Mouse (Mus musculus): ENCODE results near the gene Cnmd.

Gene Cnmd

DNA sequence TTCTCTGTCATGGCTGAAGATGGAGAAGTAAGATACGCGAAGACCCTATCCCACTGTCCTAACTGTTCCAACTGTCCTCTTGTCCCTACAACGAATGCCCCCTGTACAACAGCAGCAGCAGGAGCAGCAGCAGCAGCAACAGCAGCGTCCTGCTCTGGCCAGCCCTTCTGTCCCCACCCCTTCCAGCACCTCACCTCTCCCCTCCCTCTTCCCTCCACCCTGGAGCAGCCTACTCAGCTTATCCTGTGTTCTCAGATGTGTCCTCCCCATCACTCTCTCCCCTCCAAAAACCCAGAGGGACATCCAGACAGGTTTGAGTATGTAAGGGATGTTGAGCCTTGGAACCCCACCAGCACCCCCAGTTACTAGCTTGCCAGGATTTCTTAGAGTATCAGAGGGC is at the start of gene Cnmd:
TSS of gene Cnmd (minus strand) at position 170 of the 400 bp plus-strand sequence.
- DNase-seq (ENCODE audit: low spot score in 2 of 2), result no peak

DNA sequence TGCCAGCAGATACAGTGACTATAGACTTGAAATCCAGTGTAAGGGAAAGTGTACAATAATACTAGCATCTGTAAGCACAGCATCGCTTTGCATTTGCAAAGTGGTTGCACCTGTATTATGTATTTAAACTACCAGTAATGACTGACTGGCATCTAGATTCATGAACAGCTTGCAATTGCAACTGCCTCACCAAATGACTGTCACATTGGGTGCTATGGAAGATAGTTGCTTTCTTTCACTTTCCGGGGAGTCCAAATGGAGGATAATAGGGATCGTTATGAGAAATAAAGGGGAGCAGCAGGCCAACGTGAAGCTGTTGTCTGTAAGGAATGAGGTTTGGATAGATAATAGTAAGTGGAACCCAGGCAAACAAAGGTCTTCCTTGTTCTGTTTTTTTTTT is 49.3 kb upstream of the Cnmd start:
- DNase-seq (ENCODE audit: low spot score in 2 of 2), result no peak

DNA sequence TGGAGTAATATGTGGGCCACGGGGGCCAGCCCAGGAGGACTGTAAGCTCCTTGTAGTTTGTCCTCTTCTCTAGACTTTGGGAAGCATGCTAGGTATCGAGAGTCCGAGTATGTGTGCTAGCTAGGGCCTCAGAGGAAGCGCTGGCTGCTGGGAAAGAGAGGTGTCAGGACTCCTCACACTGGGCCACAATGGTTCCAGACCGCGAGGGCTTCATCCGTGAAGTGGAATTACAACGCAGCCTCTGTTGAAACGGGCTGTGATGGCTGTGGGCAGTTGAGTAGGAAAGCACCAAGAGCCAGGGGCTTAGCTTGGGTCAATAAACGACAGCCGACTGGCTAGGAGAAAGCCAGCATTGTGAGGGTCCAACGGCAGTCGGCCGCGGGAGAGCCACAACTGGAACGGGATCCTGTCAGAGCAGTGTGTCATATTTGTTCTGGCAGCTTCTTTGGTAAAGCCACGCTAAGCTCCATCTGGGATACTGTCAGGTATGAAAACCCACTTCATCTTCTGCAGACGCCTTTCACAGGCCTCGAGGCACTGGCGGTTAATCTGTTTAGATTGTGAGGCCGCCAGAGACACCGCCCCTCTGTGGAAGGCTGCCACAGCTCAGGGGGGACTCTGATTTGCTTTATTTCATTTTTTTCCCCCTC is 41.7 kb upstream of the Cnmd start:
- DNase-seq (ENCODE audit: low spot score in 2 of 2), result no peak

DNA sequence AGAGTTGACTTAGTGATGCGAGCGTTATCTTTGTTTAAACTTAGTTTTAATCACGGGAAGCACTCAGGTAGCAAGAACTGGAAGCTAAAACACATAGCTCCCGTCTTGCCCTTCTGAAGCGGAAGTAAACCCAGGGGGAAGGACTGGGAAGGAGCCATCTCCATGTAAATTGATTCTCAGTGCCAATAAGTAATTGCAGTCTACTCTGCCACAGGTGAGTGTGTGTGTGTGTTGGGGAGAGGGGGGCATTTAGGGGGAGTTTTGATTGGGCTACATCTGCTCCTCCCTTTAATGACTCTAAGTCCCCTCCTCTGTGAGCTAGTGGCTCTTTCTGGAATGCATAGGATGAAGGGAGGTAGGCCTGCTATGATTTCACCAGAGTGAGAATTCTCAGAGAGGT is 39.6 kb upstream of the Cnmd start:
- DNase-seq (ENCODE audit: low spot score in 2 of 2), result no peak

DNA sequence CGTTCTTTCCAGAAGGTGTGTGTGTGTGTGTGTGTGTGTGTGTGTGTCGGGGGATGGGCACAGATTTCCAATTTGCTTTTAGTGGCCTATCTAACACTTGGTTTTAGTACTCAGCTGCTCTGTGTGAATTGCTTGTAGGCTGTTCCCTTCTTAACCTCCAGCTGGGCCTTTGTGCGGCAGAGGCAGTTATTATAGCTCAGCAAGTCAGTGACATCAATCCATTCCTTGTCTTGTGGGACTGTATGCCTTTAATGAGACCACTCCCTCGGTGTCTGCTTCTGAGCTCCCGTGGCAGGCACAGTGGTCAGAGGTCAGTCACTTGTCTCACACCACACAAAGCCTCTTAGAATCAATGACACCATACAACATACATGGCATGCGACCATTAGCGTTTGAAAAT is 39.1 kb upstream of the Cnmd start:
- DNase-seq (ENCODE audit: low spot score in 2 of 2), result no peak

DNA sequence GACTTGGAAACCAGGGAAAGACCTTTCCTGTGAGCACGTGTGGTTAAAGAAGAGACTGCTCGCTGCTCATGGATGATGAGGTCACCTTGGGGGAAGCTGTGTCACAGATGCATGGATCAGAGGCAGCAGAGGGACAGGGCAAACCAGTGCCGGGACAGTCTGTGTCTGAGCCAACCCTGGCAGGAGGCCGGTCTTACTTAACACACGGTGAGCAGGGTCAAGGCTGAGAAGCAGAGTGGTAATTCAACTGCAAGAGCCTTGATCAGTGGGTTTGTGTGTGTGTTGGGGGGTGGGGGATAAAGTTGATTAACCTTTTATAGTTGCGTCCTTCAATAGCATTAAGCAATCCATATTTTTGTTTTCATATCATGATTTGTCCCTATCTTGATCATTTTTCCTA is 37.4 kb upstream of the Cnmd start:
- DNase-seq (ENCODE audit: low spot score in 2 of 2), result peak in 1 of 2 experiments; percentile 18

DNA sequence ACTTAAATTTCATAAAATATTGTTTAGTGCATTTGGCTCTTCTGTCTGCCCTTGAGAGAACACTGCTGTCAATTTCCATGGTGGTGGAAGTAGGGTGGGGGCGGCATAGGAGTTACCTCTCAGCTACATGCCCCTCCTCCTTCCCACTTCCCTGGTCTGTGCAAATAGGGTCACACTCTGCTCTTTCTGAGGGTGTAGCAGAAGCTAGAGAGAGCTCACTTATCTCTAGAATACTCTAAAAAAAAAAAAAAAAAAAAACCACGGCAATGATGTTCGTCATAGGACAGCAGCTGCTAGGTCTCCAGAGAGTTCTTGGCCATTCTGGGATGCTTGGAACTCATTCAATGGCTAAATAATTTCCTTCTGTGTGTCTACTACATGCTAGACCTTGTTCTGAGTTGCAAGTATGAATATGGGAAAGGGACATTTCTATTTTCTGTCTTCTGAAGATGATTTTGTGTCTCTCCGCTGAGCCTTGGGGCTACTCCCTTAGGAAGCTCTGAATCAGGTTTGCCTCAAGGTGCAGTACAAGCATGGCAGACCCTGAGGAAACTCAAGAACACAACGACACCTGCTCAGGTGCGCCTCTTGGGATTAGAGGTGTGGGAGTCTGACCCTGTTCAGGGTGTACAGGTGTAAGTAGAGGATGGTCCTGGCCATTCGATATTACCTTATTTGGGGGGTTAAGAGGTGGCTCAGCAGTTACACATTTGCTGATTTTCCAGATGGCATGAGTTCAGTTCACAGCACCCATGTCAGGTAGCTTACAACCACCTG is 28.3 kb upstream of the Cnmd start:
- peak in 1 of 2 experiments; percentile 36 for DNase-seq (ENCODE audit: low spot score in 2 of 2)

DNA sequence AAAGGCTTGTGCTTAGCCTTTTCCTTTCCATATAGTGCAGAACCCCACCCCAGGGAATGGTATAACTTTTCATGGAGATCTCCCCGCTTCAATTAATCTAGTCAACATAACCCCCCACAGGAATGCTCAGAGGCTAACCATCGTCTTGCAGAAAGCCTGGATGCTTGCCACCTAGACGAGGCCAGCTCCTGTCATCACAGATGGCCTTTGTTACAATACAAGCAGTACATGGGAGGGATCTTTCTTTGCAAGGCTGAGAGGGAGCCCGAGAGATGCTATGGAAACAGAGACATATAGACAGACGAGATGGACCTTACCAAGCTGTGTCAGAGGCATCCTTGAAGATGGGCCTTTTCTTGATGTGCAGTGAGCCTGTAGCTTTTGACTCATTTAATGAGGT is 18.7 kb upstream of the Cnmd start:
- DNase-seq (ENCODE audit: low spot score in 2 of 2), result peak in 1 of 2 experiments; percentile 51

DNA sequence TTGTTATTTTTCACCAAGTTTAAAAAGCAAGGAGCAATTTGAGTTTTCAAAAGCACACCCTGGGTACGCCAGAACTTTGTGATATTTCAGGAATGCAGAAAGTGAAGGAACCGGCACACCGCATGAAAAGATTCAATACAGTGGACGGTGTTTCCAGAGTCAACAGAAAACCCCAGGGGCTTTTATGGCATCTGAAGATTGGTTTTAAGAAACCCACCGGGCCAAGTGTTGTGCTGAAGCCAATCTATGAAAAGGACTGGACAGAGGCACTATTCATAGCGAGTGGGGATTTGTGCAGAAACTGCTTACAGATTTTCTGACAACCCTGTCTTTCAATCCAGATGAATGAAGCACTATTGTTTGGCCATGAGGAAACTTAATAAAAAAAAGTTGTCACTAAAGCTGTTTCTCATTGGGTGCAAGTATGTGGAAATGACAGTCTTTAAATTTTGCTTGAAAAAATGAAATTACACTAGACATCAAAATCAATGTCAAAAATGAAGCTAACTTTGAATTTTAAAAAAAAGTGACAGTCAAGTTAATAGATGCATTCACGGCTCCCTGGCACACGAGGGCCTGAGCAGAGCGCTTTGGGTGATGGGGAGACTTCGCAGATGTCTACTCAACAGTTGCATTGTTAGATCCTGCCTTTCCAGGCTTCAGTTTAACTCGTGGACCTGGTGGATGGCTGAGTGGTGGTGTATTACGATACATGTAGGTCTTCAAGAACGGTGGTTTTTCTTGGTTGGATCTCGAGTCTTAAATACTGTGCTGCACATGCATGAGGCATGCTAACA is 16.1 kb upstream of the Cnmd start:
- peak in 1 of 2 experiments; percentile 20 for DNase-seq (ENCODE audit: low spot score in 2 of 2)

DNA sequence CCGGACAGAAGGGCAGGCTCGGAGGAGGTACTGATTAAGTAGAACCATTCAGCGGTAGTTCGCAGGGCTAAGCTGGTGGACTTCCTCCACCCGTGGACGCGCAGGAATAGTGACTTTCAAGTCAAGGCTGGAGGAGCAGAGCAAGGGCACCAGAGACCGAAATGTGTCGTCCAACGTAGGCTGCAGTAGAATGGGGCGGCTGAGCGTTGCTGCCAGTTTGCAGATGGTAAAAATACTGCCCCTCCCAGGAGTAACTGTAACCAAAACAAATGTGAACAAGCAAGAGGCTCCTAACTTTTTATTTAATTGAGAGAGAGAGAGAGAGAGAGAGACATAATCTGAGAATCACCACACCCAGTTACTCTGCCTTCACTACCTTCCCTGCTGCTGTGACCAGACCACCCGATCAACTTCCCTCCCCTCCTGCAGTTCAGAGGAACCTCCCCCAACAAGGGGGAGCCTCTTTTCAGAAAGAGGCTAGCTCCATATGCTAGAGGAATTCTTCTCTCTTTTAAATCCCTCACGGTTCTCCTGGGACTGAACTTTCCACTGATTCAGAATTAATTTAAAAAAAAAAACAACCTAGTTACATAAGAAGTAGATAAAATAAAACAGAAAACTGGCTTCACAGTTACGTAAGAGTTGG is 15.3 kb upstream of the Cnmd start:
- DNase-seq (ENCODE audit: low spot score in 2 of 2), result no peak

DNA sequence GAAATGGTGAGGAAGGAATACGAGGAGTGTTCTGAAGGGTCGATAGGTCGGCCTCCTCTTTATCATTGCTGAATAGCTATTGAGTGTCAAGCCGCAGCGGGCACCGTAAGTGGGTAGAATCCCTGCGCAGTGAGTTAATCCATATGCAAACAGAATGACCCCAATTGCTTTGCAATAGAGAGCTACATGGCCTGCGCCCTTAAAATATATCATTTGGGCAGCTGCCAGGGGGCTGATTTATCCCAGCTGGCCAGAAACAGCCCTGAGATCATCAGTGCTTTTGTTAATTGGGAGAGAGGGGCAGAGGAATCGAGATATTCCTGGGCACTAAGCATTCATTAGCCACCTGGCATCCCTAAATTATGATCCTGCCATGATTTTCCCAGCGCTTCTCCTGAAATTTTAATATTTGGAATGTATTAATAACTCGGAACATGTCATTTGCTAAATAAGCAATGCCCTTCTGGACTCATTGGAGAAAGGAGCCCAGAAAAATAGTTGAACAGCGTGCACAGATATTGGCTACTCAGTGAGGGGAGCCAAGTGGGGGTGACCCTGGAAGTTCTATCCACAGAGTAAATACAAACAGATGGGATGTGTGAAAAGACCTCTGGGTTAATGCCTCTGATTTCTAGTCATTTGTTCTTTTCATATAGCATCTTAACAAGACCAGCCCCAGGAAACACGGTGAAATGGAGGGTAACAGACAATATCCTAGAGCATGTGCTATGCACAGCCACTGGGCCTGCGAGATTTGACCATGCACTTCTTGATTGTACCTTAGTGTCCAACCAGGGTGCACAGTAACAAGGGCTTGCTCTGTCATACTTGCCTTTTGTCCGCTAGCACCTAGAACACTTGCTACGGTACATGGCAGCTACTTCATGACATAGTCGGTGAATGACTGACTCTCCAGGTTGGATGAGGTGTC is 11.4 kb upstream of the Cnmd start:
- DNase-seq (ENCODE audit: low spot score in 2 of 2), result no peak

DNA sequence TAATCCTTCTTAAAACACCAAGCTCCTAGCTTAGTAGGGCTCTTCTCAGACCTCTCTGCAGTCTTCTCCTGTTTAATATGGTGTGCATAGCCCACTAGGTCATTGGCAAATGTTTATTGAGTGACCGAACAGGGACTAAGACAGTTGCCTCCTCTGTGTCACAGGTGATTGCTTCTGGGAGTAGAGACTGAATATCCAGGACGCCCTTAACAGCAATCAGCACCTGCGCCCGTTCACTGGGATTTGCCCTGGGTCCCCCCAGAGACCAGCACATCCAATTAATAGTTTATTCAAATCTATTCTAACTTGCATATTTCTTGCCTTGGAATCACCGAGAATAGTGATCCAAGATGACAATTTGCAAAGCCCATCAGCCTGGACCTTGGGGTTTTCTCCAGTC is 10.6 kb upstream of the Cnmd start:
- DNase-seq (ENCODE audit: low spot score in 2 of 2), result no peak

DNA sequence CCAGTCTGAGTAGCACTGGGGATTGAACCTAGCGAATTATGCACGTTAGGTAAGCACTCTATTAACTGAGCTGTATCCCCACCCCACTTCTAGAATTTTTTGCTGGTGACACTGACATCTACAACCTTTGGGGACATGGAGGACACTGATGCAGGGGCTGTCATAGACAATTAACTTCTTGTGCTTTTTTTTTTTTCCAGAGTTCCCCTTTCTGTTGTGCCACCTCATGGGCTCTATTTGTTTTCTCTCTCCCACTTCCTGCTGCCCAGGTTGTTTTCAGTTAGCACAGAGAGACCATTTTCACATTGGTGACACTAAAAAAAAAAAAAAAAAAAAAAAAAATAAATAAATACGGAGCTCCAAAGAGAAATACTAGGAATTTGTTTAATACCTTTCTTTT is 9.0 kb upstream of the Cnmd start:
- no peak for DNase-seq (ENCODE audit: low spot score in 2 of 2)

DNA sequence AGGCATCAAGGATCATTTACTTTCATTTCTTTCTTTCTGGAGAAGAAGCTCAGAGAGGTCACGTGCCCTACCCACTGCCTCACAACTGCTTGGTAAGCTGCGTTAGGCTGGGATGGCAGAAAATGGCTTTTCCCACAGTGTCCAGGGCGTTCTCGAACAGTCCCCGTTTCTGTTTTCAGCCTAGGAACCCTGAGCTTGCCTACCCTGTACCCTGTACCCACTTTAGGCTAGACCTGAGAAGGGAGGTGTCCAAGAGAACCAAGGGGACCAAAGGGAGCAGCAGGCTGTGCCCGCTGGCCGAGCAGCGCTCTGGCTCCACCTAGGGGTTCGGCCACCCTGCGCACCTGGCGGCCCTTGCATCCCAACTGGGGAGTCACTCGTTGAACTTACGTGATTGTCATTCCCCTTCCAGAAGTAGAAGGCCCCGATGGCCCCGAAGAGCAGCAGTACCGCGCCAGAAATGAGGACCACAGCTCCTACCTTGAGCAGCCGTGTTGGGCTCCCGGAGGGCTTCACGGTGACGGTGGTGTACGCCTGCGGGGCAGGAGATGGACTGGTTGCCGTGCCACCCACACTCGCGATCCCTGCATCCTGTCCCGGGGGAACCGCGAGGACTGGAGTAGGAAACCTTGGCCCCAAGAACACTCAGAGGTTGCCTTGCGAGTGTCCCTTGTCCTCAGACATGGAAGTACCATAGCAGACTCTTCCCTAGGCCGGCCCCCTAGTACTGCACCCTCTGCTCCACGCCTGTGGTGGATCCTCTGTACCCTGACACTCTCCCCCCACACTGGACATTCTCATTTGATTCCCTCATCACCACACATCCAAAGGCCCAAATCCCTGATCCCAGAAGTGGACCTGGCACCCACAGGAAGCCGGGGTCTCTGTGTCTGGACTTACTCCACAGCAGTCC is 709 bp downstream of the Cnmd start:
- peak; percentile 40 to 41 for DNase-seq (ENCODE audit: low spot score in 2 of 2)

DNA sequence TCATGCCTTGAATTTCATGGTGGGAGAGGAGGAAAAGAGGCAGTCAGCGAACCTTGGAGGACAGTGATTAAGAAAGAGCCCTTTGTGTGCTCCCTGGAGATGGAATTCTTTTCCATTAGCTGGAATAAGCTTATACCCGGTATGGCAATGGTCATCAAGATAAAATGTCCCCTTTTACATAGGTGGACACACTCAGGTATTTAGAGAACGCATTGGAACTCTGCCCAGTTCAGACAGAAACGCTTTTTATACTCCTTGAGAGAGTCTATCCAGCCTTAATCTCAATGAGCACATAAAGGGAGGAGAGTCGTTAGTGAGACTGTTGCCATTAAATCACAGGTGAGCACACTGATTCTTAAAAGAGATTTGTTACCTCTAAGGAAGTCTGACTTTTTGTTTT is 1.5 kb downstream of the Cnmd start:
- no peak for DNase-seq (ENCODE audit: low spot score in 2 of 2)

DNA sequence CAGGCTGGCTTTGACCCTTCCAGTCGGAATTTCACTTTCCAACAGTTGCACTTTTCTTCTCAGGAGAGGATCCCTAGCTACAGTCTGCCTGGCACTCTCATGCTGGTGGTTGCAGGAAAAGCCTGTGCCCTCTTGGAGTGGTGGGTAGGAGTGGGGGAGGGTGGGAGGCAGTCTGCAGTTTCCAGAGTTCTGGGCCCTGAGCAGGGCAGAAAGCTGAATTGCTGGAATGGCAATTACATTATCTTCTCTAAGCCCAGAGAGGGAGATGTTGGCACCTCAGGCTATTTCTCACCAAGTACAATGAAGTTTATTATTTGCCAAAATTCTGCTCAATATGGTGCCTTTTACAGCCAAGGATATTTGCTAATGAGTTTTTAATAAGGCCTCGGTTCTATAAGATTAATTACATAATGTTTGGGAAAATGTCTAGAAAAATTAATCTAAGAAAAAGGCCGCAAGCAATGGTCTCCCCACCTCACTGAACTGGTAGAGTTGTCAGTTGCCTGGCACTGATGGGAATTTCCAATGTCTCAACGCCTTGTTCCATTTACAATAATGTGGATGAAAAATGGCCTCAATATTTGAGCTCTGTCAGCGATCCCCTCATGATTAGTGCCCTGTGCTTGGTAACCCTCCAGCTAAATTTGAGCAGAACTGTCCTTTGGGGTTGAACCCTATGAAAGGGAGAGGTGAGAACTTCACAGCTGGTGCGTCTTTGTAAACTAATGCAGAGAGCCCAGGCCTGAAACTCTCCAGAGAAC is 3.0 kb downstream of the Cnmd start:
- no peak for DNase-seq (ENCODE audit: low spot score in 2 of 2)

DNA sequence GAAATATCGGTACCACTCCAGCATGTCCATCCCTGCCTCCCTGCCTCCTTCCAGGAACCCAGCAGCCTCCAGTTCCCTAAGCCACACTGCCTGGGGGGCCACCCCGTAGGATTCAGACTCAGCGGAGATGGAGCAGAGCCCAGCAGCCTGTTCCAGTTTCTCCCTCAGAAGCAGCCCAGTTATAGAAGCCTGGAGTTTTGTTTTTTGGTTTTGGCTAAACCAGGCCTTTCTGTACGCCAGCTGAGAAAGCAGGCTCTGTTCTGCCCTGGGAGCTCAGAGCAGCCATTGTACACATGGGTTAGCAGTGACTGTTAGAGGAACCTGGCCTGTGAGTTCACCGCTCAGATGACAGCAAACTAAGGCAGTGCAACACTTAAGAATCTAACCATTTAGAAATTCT is 3.7 kb downstream of the Cnmd start:
- peak; percentile 64 to 67 for DNase-seq (ENCODE audit: low spot score in 2 of 2)

DNA sequence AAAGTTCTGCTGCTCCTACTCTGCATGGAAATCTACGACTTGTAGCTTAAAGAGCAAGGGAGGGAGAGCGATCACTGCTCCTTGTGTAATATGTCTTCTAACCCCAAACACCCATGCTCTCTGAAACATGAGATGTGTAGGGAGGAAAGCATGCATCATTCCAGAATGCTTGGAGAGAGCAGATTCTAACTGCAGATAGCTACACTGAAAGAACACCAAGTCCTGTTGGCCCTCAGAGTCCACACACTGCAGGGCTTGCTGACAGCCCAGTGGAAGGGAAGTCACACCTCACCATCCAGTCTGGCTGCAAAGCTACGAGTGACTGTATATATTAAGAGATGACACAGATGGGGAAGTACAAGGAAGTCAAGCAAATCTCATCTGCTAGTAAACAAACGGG is 9.3 kb downstream of the Cnmd start:
- no peak for DNase-seq (ENCODE audit: low spot score in 2 of 2)

DNA sequence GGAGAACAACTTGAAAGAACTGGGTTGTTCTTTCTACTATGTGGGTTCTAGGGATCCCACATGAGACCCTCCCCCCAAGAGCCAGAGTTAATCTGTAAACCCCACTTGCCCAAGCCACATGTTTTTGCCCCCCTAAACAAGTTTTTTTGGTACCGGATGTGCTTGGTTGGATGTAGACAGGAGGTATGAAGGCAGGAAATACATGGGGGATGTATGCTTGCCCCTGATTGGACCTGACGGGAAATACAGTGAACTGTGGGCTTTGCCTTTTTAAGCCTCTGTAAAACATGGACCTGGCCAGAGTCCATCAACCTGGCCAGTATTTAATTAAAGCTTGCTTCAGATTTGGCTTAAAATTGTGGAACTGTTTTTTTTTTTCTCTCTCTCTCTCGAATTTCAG is 12.3 kb downstream of the Cnmd start:
- no peak for DNase-seq (ENCODE audit: low spot score in 2 of 2)

All from heart, adult 9 months (tissue).